Mouse (Mus musculus): ENCODE measurements around the gene Ufl1. TPM values are rescaled to one million over a fixed set of nuclear protein-coding genes. Genes with fewer than 3 reads are reported as not detected.
"Not testable (repeated sequence)": the region's sequence is repeated elsewhere in the genome, so short reads cannot be mapped to it uniquely, and the experiment has no call there.

Gene Ufl1
- polyA plus RNA-seq (2014; fragmentation: Nextera tagmentation; extraction: Ambion mirVana), result 43.0 and 45.3 TPM in 2 replicates

DNA sequence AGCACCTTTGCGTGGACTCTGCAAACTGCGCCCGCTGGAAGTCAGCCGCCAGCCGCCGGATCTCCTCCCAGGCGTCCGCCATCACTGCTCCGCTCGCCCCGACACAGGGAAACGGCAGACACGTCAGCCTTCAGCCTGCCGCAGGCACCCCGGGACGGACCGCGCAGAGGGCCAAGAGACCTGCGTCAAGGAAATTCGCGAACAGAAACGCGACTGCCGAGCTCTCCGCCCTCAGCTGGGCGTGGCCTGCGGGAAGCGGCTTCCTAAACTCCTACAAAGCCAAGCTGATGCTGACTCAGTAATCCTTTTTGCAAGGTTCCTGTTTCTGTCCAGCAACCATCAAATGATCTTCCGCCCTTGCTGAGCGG lies at the start of gene Ufl1:
Gene Ufl1 (minus strand): TSS at position 151 of the 368 bp plus-strand sequence.
- Histone ChIP-seq H3K9ac (replicated peaks; ENCODE audit: low read depth, low read length) (peak within 1 kb of the TSS; percentile 89), H3K27ac (ENCODE audit: low read depth, low read length) (peak within 1 kb of the TSS; percentile 99), H3K36me3 (ENCODE audit: control insufficient read depth, insufficient read depth, low read length) (peaks cover 8% of the 10 kb centered on the region), H3K9me3 (ENCODE audit: control insufficient read depth, low read length) (no peaks in the 10 kb centered on the region), H3K27me3 (ENCODE audit: control insufficient read depth, insufficient read depth, low read length) (no peaks in the 10 kb centered on the region), H3K4me1 (ENCODE audit: control insufficient read depth, insufficient read depth, low read length) (peaks cover 4% of the 10 kb centered on the region; the same call in 1 of the 2 replicates), H3K4me2 (ENCODE audit: low read depth, low read length) (peak within 1 kb of the TSS; percentile 60), H3K4me3 (ENCODE audit: low read depth, low read length) (peak within 1 kb of the TSS; percentile 87)
- WGBS, result under 1% methylated on average over 27 of the region's 30 CpGs
- peak; percentile 99 for ATAC-seq (ENCODE audit: low read depth)

DNA sequence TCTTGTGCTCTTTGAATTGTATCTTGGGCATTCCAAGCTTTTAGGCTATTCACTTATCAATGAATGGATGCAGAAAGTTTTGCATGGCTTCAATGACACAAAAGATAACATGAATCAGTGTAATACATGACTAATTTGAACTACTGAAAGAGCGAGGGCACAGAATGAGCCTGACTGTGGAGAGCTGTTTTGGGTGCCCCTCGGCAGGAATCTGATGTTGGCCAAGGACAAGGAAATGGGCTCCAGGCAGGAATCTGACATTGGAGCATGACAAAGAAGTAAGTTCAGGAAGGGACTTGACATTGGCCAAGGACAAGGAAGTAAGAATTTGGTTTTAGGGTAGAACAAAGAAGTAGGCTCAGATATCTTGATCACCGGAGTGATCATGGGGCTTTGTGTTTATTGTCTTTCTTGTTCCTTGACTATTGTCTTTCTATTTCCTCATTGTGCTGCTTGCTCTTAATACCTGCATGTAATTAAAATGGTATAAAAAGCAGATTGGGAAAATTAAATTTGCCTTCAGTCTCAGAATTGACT lies 44.1 kb upstream of the Ufl1 start:
- 88% methylated on average over 3 of the region's 3 CpGs for WGBS
- H3K4me1 ChIP-seq (ENCODE audit: control insufficient read depth, insufficient read depth, low read length), result no peaks in the 10 kb centered on the region
- no peak for ATAC-seq (ENCODE audit: low read depth)
- H3K27ac ChIP-seq (ENCODE audit: low read depth, low read length), result no peak overlapping the region
- H3K4me2 ChIP-seq (ENCODE audit: low read depth, low read length), result no peak overlapping the region
- no peaks in the 10 kb centered on the region for H3K27me3 ChIP-seq (ENCODE audit: control insufficient read depth, insufficient read depth, low read length)
- H3K36me3 ChIP-seq (ENCODE audit: control insufficient read depth, insufficient read depth, low read length), result no peaks in the 10 kb centered on the region
- H3K9me3 ChIP-seq (ENCODE audit: control insufficient read depth, low read length), result no peaks in the 10 kb centered on the region
- no peak overlapping the region for H3K9ac ChIP-seq (replicated peaks; ENCODE audit: low read depth, low read length)
- H3K4me3 ChIP-seq (ENCODE audit: low read depth, low read length), result no peak overlapping the region

DNA sequence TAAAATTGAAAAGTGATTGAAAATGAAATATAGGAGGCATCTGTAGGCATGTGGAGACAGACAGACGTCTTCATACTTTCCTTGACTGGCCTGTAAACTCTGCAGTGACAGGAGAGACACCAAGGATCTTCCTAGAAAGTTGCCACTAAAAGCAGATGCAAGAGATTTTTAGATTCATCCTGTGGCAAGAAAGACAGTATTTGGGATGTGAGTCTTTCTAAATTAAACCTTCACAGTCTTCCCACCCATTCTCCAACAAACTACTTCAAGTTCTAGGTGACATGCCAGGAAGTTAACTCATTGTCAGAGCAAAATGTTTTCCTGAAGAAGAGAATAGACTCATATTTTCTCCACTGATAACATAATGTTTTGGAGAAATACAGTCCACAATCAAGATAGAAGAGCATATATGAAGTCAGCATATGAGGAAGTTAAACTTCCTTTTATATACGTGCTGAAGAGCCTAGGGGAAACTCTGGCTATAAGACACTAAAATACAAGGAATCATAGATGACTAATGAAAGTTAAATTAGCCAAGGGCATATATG lies 41.1 kb upstream of the Ufl1 start:
- no peak overlapping the region for H3K4me2 ChIP-seq (ENCODE audit: low read depth, low read length)
- H3K36me3 ChIP-seq (ENCODE audit: control insufficient read depth, insufficient read depth, low read length), result no peaks in the 10 kb centered on the region
- H3K9ac ChIP-seq (replicated peaks; ENCODE audit: low read depth, low read length), result no peak overlapping the region
- H3K27ac ChIP-seq (ENCODE audit: low read depth, low read length), result no peak overlapping the region
- 79% methylated on average over 2 of the region's 2 CpGs for WGBS
- ATAC-seq (ENCODE audit: low read depth), result no peak
- no peaks in the 10 kb centered on the region for H3K9me3 ChIP-seq (ENCODE audit: control insufficient read depth, low read length)
- no peak overlapping the region for H3K4me3 ChIP-seq (ENCODE audit: low read depth, low read length)
- H3K27me3 ChIP-seq (ENCODE audit: control insufficient read depth, insufficient read depth, low read length), result no peaks in the 10 kb centered on the region
- H3K4me1 ChIP-seq (ENCODE audit: control insufficient read depth, insufficient read depth, low read length), result no peaks in the 10 kb centered on the region

DNA sequence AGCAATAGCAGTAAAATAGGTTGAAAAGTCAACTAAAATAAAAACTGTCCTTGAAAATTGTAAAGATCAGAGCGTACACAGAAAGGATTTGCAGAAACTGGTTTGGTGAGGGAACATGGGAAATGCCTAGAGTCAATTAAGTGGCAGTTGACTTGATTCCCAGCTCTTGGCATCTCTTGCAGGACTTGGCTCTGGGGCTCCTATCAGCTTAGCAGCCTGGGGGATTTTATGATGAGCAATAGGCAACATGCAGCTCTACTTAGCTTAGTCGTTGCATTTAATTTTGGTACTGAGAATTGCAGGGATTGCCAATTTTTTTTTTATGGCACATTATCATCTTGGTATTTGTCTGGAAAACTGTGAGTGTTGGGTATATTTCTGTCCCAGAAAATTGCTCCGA lies 32.1 kb upstream of the Ufl1 start:
- Histone ChIP-seq H3K27me3 (ENCODE audit: control insufficient read depth, insufficient read depth, low read length) (no peaks in the 10 kb centered on the region), H3K36me3 (ENCODE audit: control insufficient read depth, insufficient read depth, low read length) (no peaks in the 10 kb centered on the region)

DNA sequence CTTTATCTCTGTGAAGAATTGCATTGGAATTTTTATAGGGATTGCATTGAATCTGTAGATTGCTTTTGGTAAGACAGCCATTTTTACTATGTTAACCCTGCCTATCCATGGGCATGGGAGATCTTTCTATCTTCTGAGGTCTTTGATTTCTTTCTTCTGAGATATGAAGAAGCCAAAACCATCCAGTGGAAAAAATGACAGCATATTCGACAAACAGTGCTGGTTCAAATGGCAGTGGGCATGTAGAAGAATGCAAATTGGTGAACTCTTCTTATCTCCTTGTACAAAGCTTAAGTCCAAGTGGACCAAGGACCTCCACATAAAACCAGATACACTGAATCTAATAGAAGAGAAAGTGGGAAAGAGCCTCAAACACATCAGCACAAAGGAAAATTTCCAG lies 3.4 kb upstream of the Ufl1 start:
- ATAC-seq (ENCODE audit: low read depth); H3K27me3 ChIP-seq (ENCODE audit: control insufficient read depth, insufficient read depth, low read length); H3K4me3 ChIP-seq (ENCODE audit: low read depth, low read length); H3K4me1 ChIP-seq (ENCODE audit: control insufficient read depth, insufficient read depth, low read length); H3K27ac ChIP-seq (ENCODE audit: low read depth, low read length); H3K9ac ChIP-seq (replicated peaks; ENCODE audit: low read depth, low read length); H3K36me3 ChIP-seq (ENCODE audit: control insufficient read depth, insufficient read depth, low read length); H3K4me2 ChIP-seq (ENCODE audit: low read depth, low read length); H3K9me3 ChIP-seq (ENCODE audit: control insufficient read depth, low read length): not testable (repeated sequence)
- 87% methylated on average over 1 of the region's 1 CpGs for WGBS

More for the DNA sequence above, 32.1 kb upstream of the Ufl1 start:
- H3K9me3 ChIP-seq (ENCODE audit: control insufficient read depth, low read length), result no peaks in the 10 kb centered on the region
- H3K4me3 ChIP-seq (ENCODE audit: low read depth, low read length), result no peak overlapping the region
- WGBS, result 78% methylated on average over 3 of the region's 3 CpGs
- no peak overlapping the region for H3K9ac ChIP-seq (replicated peaks; ENCODE audit: low read depth, low read length)
- no peak overlapping the region for H3K4me2 ChIP-seq (ENCODE audit: low read depth, low read length)
- H3K27ac ChIP-seq (ENCODE audit: low read depth, low read length), result no peak overlapping the region
- no peak for ATAC-seq (ENCODE audit: low read depth)
- no peaks in the 10 kb centered on the region for H3K4me1 ChIP-seq (ENCODE audit: control insufficient read depth, insufficient read depth, low read length)

DNA sequence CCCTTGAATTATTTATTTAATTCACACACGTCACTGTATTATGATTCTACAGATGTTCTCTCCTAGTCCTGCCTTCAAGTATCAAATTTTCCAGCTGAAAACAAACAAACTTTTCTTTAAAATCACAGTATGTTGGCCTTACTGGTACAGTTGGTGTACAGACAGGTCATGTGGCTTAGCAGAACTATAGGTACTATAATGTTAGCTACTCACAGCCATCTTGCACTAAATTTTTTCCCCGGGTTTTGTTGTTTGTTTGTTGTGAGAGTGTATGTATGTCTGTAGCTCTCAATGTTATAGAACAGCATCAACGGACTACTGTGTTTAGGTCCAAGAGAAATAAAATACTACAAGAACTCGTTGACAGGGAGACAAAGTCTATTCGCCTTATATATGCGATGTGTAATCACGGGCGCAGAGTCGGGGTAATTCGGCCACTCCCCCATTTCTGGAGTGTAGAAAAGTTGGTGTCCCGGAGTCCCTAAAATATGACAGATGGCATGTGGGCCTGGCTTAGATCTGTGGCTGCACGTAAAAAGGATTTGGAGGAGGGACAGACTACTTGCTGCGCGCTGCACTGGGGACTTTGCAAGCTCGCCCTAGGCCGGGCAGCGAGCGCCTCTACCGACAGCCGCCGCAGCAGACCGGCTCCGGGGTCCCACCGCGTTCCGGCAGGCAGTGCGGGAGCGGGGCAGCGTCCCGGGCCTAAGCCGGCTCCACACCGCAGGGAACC lies 517 bp downstream of the Ufl1 start:
- H3K4me1 ChIP-seq (ENCODE audit: control insufficient read depth, insufficient read depth, low read length), result peaks cover 4% of the 10 kb centered on the region; the same call in 1 of the 2 replicates
- no peaks in the 10 kb centered on the region for H3K27me3 ChIP-seq (ENCODE audit: control insufficient read depth, insufficient read depth, low read length)
- peak overlapping the region; percentile 89 for H3K9ac ChIP-seq (replicated peaks; ENCODE audit: low read depth, low read length)
- H3K9me3 ChIP-seq (ENCODE audit: control insufficient read depth, low read length), result no peaks in the 10 kb centered on the region
- peak overlapping the region; percentile 87 for H3K4me3 ChIP-seq (ENCODE audit: low read depth, low read length)
- ATAC-seq (ENCODE audit: low read depth), result peak; percentile 95
- 2% methylated on average over 30 of the region's 32 CpGs for WGBS
- H3K36me3 ChIP-seq (ENCODE audit: control insufficient read depth, insufficient read depth, low read length), result peaks cover 8% of the 10 kb centered on the region
- peak overlapping the region; percentile 60 for H3K4me2 ChIP-seq (ENCODE audit: low read depth, low read length)
- peak overlapping the region; percentile 99 for H3K27ac ChIP-seq (ENCODE audit: low read depth, low read length)

DNA sequence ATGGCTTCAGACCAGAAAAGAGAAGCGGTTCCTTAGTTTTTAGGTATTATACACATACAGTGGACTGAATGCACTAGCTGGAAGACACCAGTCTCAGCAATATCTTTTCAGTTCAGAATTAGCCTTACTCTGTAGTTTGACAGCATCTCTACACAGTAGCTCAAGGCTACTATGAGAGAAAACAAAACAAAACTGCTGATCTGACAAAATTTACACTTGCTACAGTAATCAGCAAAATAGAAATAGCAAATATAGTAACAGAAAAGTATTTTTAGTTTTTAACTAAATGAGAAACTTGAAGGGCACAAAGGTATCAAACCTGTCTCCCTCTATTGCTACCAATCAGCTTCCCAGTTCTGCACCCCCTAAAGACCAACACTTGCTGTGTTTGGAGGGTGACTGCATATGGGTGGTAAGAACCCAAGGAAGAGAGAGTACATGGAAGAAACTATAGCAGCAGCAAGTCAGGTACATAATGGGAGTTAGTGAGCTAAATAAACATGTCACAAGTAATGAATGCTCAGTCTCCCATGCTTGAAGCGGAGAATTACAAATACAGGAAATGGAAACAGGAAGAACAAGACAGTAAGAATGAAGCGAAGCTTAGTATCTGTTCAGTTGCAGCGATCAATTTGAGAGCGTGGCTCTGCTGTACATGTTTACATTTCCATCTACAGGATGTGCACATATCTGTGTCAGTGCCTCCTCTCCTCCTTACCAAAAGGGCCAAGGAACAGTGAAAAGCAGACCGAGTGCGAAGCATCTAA lies 8.6 kb downstream of the Ufl1 start:
- no peaks in the 10 kb centered on the region for H3K9me3 ChIP-seq (ENCODE audit: control insufficient read depth, low read length)
- H3K36me3 ChIP-seq (ENCODE audit: control insufficient read depth, insufficient read depth, low read length), result peaks cover 51% of the 10 kb centered on the region

DNA sequence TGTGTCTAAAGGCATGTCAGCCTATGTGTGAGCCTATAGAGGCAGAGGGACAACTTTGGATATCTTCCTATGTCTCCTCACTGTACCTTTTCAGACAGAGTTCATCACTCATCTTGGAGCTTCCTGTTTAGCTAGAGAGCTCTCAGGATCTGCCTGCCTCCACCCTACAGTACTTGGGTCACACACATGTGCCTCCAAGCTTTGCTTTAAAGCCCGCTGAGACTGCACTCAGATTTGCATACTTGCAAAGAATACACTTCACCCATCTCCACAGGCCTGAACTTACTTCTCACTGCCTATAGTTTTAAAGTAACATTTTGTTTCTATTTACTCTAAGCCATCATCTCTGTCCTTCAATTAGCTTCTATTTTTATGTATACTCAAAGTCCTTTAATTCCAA lies 9.7 kb downstream of the Ufl1 start:
- Histone ChIP-seq H3K27ac (ENCODE audit: low read depth, low read length) (no peak overlapping the region), H3K9ac (replicated peaks; ENCODE audit: low read depth, low read length) (no peak overlapping the region), H3K4me1 (ENCODE audit: control insufficient read depth, insufficient read depth, low read length) (no peaks in the 10 kb centered on the region), H3K27me3 (ENCODE audit: control insufficient read depth, insufficient read depth, low read length) (no peaks in the 10 kb centered on the region), H3K36me3 (ENCODE audit: control insufficient read depth, insufficient read depth, low read length) (peaks cover 56% of the 10 kb centered on the region), H3K4me2 (ENCODE audit: low read depth, low read length) (no peak overlapping the region), H3K4me3 (ENCODE audit: low read depth, low read length) (no peak overlapping the region), H3K9me3 (ENCODE audit: control insufficient read depth, low read length) (no peaks in the 10 kb centered on the region)
- WGBS, result 97% methylated on average over 1 of the region's 1 CpGs
- ATAC-seq (ENCODE audit: low read depth), result no peak

More for the DNA sequence above, 8.6 kb downstream of the Ufl1 start:
- Histone ChIP-seq H3K4me1 (ENCODE audit: control insufficient read depth, insufficient read depth, low read length) (no peaks in the 10 kb centered on the region), H3K4me3 (ENCODE audit: low read depth, low read length) (no peak overlapping the region), H3K9ac (replicated peaks; ENCODE audit: low read depth, low read length) (no peak overlapping the region), H3K4me2 (ENCODE audit: low read depth, low read length) (no peak overlapping the region), H3K27me3 (ENCODE audit: control insufficient read depth, insufficient read depth, low read length) (no peaks in the 10 kb centered on the region), H3K27ac (ENCODE audit: low read depth, low read length) (no peak overlapping the region)
- ATAC-seq (ENCODE audit: low read depth), result no peak
- 92% methylated on average over 7 of the region's 7 CpGs for WGBS

DNA sequence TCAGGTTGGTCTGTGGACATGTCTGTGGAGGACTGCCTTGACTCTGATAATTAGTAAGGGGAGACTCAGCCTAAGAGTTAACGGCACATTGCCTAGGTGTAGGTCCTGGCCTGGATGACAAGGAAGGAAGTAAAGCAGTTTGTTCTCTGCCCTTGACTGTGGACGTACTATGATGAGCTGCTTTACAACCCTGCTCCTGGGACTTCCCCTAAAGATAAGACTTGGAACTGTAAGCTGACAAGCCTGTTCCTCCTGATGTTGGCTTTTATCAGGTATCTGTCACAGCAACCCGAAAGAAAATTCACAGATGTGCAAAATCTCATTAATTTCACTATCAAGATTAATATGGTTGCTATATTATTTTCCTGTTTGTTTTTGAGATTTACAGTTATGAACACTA lies 14.5 kb downstream of the Ufl1 start:
- Histone ChIP-seq H3K27ac (ENCODE audit: low read depth, low read length) (no peak overlapping the region), H3K36me3 (ENCODE audit: control insufficient read depth, insufficient read depth, low read length) (peaks cover 42% of the 10 kb centered on the region), H3K27me3 (ENCODE audit: control insufficient read depth, insufficient read depth, low read length) (no peaks in the 10 kb centered on the region), H3K4me2 (ENCODE audit: low read depth, low read length) (no peak overlapping the region), H3K4me3 (ENCODE audit: low read depth, low read length) (no peak overlapping the region), H3K9me3 (ENCODE audit: control insufficient read depth, low read length) (no peaks in the 10 kb centered on the region), H3K4me1 (ENCODE audit: control insufficient read depth, insufficient read depth, low read length) (no peaks in the 10 kb centered on the region), H3K9ac (replicated peaks; ENCODE audit: low read depth, low read length) (no peak overlapping the region)
- WGBS, result 92% methylated on average over 3 of the region's 3 CpGs
- ATAC-seq (ENCODE audit: low read depth), result no peak
